Mouse (Mus musculus) intestine, postnatal 0 days (tissue): ENCODE results near the gene Ncapd2. TPM values are rescaled to one million over a fixed set of nuclear protein-coding genes. Genes with fewer than 3 reads are reported as not detected.

Source experiments
- ATAC-seq: fragments of 200-750 bp; cut with Nextera tagmentation; 2 replicates; pipeline ENCODE4 v1.8.0; 2017; ENCODE audit warnings: mild to moderate bottlenecking, moderate TSS enrichment, moderate library complexity
- H3K27ac ChIP-seq: fragments of 300-500 bp; sonication (generic); 2 replicates; pipeline ENCODE4 v1.5.1; 2014; ENCODE audit warnings: mild to moderate bottlenecking, low read depth, low read length, moderate library complexity
- H3K27me3 ChIP-seq: fragments of 300-500 bp; sonication (generic); replicated peaks from 2 replicates; pipeline ENCODE4 v1.6.1; 2014; ENCODE audit warnings: low read length, mixed read lengths; ENCODE audit not compliant: control insufficient read depth, insufficient read depth
- H3K36me3 ChIP-seq: fragments of 300-500 bp; sonication (generic); 2 replicates; pipeline ENCODE4 v1.6.1; 2014; ENCODE audit warnings: mild to moderate bottlenecking, moderate library complexity; ENCODE audit not compliant: control insufficient read depth, insufficient read depth
- H3K4me1 ChIP-seq: fragments of 300-500 bp; sonication (generic); replicated peaks from 2 replicates; pipeline ENCODE4 v1.6.1; 2014; ENCODE audit warnings: antibody characterized with exemption, low read length, mixed read lengths; ENCODE audit not compliant: control insufficient read depth, insufficient read depth
- H3K4me2 ChIP-seq: fragments of 300-500 bp; sonication (generic); replicated peaks from 2 replicates; pipeline ENCODE4 v1.6.1; 2014; ENCODE audit warnings: low read depth, mild to moderate bottlenecking, moderate library complexity
- H3K4me3 ChIP-seq: fragments of 300-500 bp; sonication (generic); 2 replicates; pipeline ENCODE4 v1.5.1; 2014; ENCODE audit warnings: low read depth, low read length
- H3K9ac ChIP-seq: fragments of 300-500 bp; sonication (generic); 2 replicates; pipeline ENCODE4 v1.6.1; 2014; ENCODE audit warnings: mild to moderate bottlenecking, low read depth, low read length
- H3K9me3 ChIP-seq: fragments of 300-500 bp; sonication (generic); 2 replicates; pipeline ENCODE4 v1.6.1; 2016; ENCODE audit warnings: mixed run types; ENCODE audit not compliant: control insufficient read depth
- CTCF ChIP-seq: sonication (generic); IDR thresholded peaks from 2 replicates; pipeline ENCODE4 v1.5.1; 2016; ENCODE audit warnings: low read depth, mild to moderate bottlenecking, control low read depth, antibody characterized with exemption, moderate library complexity
- WGBS: fragments of 180-500 bp; shearing (Covaris S2); extraction: QIAGEN DNeasy Blood & Tissue Kit; methylation state at CpG from one replicate; pipeline ENCODE4 v1.1.7; 2014; 5-methylcytosine and 5-hydroxymethylcytosine counted together
- polyA plus RNA-seq: library from polyadenylated mRNA; unstranded; fragments of >200 nt; fragmentation: Nextera tagmentation; extraction: Ambion mirVana; gene quantifications from 2 replicates; pipeline ENCODE4 v1.2.1, GENCODE M21; 2015

Ncapd2 gene
- polyA plus RNA-seq, 1 experiment from 2014 or later: 17.9 TPM

DNA sequence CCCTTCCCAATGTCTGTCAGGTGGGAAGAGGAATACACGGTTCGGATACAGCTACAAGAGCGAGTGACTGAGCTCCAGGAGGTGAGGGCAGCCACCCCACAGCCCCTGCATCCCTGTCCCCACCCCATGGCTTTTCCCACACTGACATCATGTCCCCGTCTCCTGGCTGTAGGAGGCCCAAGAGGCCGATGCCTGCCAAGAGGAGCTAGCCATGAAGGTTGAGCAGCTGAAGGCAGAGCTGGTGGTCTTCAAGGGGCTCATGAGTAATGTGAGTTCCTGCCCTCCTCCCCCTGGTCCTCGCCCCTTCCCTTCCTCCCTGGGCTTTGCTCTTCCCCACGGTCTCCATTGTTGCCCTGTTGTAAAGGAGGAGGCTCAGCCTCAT is 41.9 kb downstream of the Ncapd2 start:
- no peak for ATAC-seq
- no peak overlapping the region for H3K4me2 ChIP-seq
- no peak overlapping the region for H3K27ac ChIP-seq
- TF ChIP-seq CTCF: no peak
- 82% methylated on average over 7 of the region's 7 CpGs for WGBS
- H3K9ac ChIP-seq: 0 out of 2 replicates have a peak overlapping the region, but pooled peaks have one; percentile 1
- no peak overlapping the region for H3K4me3 ChIP-seq
- H3K9me3 ChIP-seq: no peaks in the 10 kb centered on the region
- H3K36me3 ChIP-seq: peaks cover 11% of the 10 kb centered on the region; the same call in 1 of the 2 replicates
- H3K4me1 ChIP-seq: no peaks in the 10 kb centered on the region
- H3K27me3 ChIP-seq: no peaks in the 10 kb centered on the region

DNA sequence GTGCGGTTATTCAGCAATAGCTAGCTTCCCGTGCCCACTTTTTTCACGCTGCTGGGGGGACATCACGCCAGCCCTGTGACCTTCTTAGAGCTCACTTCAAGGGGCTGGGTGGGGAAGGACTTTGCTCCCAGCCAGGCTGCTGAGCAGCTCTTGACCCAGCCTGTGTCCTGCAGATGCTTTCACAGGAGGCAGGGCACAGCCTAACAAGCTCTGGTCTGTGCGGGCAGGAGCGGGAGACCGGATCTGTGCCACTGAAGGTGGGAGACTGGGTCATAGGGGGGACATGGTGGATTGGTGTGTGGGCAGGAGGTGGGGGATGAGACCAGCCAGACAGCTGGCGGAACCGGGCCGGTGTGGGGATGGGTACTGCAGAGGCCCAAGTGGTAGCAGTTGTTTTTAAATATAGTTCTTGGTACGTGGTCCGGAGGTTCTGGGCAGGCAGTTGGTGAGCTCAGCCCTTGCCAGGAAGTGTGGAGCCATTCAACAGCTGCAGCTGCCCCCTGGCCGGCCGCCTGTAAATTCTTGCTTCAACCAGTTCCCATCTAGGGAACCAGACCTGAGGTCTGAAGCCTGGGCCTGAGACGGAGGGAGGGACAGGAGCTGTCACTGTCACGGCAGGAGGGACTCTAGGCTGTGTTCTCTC is 42.5 kb downstream of the Ncapd2 start:
- peaks cover 11% of the 10 kb centered on the region; the same call in 1 of the 2 replicates for H3K36me3 ChIP-seq
- no peak for ATAC-seq
- H3K9me3 ChIP-seq: no peaks in the 10 kb centered on the region
- no peak overlapping the region for H3K27ac ChIP-seq
- H3K4me1 ChIP-seq: no peaks in the 10 kb centered on the region
- H3K4me2 ChIP-seq: no peak overlapping the region
- no peak for TF ChIP-seq CTCF
- WGBS: 66% methylated on average over 16 of the region's 16 CpGs
- no peaks in the 10 kb centered on the region for H3K27me3 ChIP-seq
- H3K4me3 ChIP-seq: no peak overlapping the region
- 0 out of 2 replicates have a peak overlapping the region, but pooled peaks have one; percentile 1 for H3K9ac ChIP-seq

DNA sequence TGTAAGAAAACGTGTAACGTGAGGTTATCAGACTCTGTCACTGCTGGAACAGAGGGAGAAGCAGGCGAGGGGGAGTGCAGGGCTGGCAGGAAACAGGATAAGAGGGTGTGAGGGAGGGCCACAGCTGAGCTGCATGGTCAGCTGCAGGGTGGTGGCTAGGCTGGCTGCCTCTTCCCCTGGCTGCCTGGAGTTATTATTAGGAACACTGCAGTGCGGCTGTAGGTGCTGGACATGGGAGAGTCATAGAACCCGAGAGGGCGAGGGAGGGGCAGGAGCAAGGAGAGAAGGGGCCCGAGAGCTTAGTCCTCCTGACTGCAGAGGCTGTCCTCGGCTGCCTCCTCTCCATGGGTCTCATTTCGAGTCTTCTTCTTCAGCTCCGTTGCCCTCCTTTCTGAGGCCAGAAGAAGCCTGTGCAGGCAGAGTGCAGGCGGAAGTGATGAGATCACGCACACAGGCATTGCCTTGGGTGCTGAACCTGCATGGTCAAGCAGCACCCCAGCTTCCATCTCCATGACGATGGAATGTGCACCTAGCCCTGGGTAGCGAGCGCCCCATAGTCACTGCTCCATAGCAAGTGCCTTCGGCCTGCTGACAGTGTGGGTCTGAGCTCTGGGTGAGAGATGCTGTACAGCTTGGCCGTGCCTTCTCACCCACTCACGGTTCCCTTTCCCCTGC is 43.1 kb downstream of the Ncapd2 start:
- ATAC-seq: no peak
- H3K27ac ChIP-seq: no peak overlapping the region
- 53% methylated on average over 18 of the region's 18 CpGs for WGBS
- no peaks in the 10 kb centered on the region for H3K9me3 ChIP-seq
- H3K9ac ChIP-seq: 0 out of 2 replicates have a peak overlapping the region, but pooled peaks have one; percentile 1
- no peaks in the 10 kb centered on the region for H3K27me3 ChIP-seq
- peaks cover 11% of the 10 kb centered on the region; the same call in 1 of the 2 replicates for H3K36me3 ChIP-seq
- H3K4me2 ChIP-seq: no peak overlapping the region
- H3K4me3 ChIP-seq: no peak overlapping the region
- H3K4me1 ChIP-seq: no peaks in the 10 kb centered on the region
- no peak for TF ChIP-seq CTCF

DNA sequence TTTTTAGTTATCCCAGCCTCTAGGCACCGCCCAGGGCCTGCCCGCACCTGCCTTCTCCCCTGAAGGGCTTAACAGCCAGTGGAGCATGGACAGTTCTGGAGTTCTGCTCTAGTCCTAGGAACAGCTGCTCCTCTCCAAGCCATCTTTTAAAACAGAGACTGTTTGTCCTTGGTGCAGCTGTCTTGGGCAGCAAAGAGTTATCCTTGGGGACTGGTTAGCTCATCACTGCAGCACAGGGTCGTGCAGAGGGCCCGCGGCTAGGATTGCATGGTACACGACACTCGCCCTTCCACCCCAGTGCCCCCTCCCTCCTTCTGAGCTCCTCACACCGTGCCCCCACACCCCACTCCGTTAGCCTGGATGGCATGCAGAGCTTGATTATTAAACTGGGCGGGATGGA is 44.2 kb downstream of the Ncapd2 start:
- H3K4me1 ChIP-seq: no peaks in the 10 kb centered on the region
- 66% methylated on average over 10 of the region's 10 CpGs for WGBS
- H3K9me3 ChIP-seq: no peaks in the 10 kb centered on the region
- TF ChIP-seq CTCF: no peak
- H3K4me2 ChIP-seq: no peak overlapping the region; the same call in 1 of the 2 replicates
- no peak overlapping the region for H3K4me3 ChIP-seq
- no peak for ATAC-seq
- no peak overlapping the region for H3K27ac ChIP-seq
- no peak overlapping the region for H3K9ac ChIP-seq
- H3K36me3 ChIP-seq: peaks cover 3% of the 10 kb centered on the region; the same call in 1 of the 2 replicates
- H3K27me3 ChIP-seq: no peaks in the 10 kb centered on the region

DNA sequence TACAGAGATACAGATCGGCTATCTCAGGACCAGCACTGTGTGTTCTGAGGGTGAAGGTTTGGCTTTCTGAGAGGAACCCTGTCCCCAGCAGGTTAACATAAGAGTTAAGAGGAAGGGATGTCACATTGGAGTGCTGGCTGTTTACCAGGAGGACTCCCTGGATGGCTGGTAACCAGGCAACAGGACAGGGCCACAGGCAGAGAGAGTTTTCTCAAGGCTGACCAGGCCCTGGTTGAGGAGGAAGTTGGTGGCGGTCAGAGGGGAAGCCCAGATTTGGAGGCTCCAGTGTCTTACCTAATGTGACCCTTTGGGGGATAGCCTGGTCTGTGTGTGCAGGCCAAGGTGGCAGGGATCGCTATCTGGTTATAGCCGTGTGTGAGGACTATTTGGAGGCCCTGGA is 44.7 kb downstream of the Ncapd2 start:
- Histone ChIP-seq H3K36me3 (peaks cover 8% of the 10 kb centered on the region; the same call in 1 of the 2 replicates), H3K9ac (no peak overlapping the region), H3K27me3 (no peaks in the 10 kb centered on the region), H3K9me3 (no peaks in the 10 kb centered on the region), H3K27ac (no peak overlapping the region), H3K4me2 (no peak overlapping the region; the same call in 1 of the 2 replicates), H3K4me1 (no peaks in the 10 kb centered on the region), H3K4me3 (no peak overlapping the region)
- WGBS: 71% methylated on average over 4 of the region's 4 CpGs
- no peak for TF ChIP-seq CTCF
- ATAC-seq: no peak

DNA sequence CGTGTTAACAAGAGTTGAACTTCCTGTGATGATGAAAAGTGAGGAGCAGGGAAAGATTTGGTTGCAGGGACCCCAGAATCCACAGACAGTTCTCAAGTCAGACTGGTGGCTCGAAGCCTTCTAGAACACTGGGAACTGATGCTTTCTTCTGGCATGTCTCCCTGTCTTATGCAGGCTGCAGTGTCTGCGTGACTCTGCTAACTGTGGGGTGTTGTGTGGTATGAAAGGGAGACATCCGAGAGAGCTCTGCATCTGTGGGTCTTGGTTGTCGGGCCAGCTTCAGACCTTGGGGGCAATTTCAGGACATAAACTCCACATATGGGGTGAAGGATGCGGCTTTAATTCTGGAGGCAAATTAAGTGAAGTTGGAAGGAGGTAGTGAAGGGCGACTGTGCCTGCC is 45.4 kb downstream of the Ncapd2 start:
- Histone ChIP-seq H3K4me1 (no peaks in the 10 kb centered on the region), H3K36me3 (peaks cover 15% of the 10 kb centered on the region), H3K9me3 (no peaks in the 10 kb centered on the region), H3K4me3 (peak overlapping the region; percentile 57), H3K27me3 (no peaks in the 10 kb centered on the region), H3K9ac (0 out of 2 replicates have a peak overlapping the region, but pooled peaks have one; percentile 62), H3K4me2 (peak overlapping the region; percentile 68), H3K27ac (no peak overlapping the region)
- 64% methylated on average over 7 of the region's 7 CpGs for WGBS
- no peak for TF ChIP-seq CTCF
- ATAC-seq: no peak
